Mouse (Mus musculus) myocyte (in vitro differentiated cells): ENCODE measurements around the gene Hcrtr1. TPM values are rescaled to one million over a fixed set of nuclear protein-coding genes. Genes with fewer than 3 reads are reported as not detected.

Experiments used
- H3K27me3 ChIP-seq: one replicate; pipeline ENCODE4 v1.6.1; 2011; ENCODE audit not compliant: control insufficient read depth, insufficient read depth, insufficient read length
- H3K36me3 ChIP-seq: one replicate; pipeline ENCODE4 v1.6.1; 2011; ENCODE audit not compliant: control insufficient read depth, insufficient read depth
- H3K4me2 ChIP-seq: one replicate; pipeline ENCODE4 v1.6.1; 2011; ENCODE audit warnings: low read depth, control low read depth
- H3K4me3 ChIP-seq: one replicate; pipeline ENCODE4 v1.5.1; 2011; ENCODE audit warnings: mild to moderate bottlenecking, control low read depth, moderate library complexity
- H3K79me2 ChIP-seq: one replicate; pipeline ENCODE4 v1.6.1; 2011; ENCODE audit not compliant: control insufficient read depth, insufficient read depth
- H3ac ChIP-seq: one replicate; pipeline ENCODE4 v1.6.1; 2011; ENCODE audit not compliant: control insufficient read depth, insufficient read length
- CEBPB ChIP-seq: IDR thresholded peaks from 2 replicates; pipeline ENCODE4 v1.6.1; 2011; ENCODE audit warnings: mild to moderate bottlenecking, moderate library complexity; ENCODE audit not compliant: poor library complexity, insufficient read depth, severe bottlenecking
- E2F4 ChIP-seq: IDR thresholded peaks from one replicate; pipeline ENCODE4 v1.6.1; 2011; ENCODE audit warnings: mild to moderate bottlenecking, control low read depth, moderate library complexity; ENCODE audit not compliant: insufficient read depth
- MAX ChIP-seq: IDR thresholded peaks from one replicate; pipeline ENCODE4 v1.6.1; 2011; ENCODE audit warnings: low read depth, mild to moderate bottlenecking, control low read depth
- MYOD1 ChIP-seq, 3 experiments: IDR thresholded peaks; one replicate each; pipeline ENCODE4 v1.6.1; 2011; ENCODE audit warnings: control low read depth in 2 of 3, low read depth in 2 of 3, mild to moderate bottlenecking in 2 of 3, moderate library complexity in 1 of 3; ENCODE audit not compliant: insufficient read length in 2 of 3, control insufficient read depth in 1 of 3
- MYOG ChIP-seq, 3 experiments: IDR thresholded peaks; one replicate each; pipeline ENCODE4 v1.6.1; 2011; ENCODE audit warnings: control low read depth in 2 of 3, low read depth in 2 of 3, mild to moderate bottlenecking in 2 of 3; ENCODE audit not compliant: insufficient read length in 2 of 3, control insufficient read depth in 1 of 3, insufficient read depth in 1 of 3
- POLR2A ChIP-seq: IDR thresholded peaks from one replicate; pipeline ENCODE4 v1.6.1; 2011; ENCODE audit warnings: low read depth, mild to moderate bottlenecking, control low read depth, moderate library complexity; ENCODE audit not compliant: insufficient read length
- POLR2AphosphoS2 ChIP-seq: IDR thresholded peaks from one replicate; pipeline ENCODE4 v1.6.1; 2011; ENCODE audit warnings: low read depth, control low read depth; ENCODE audit not compliant: insufficient read length
- REST ChIP-seq: IDR thresholded peaks from one replicate; pipeline ENCODE4 v1.6.1; 2011; ENCODE audit warnings: mild to moderate bottlenecking, control low read depth, moderate library complexity; ENCODE audit not compliant: insufficient read depth, insufficient read length
- SRF ChIP-seq: IDR thresholded peaks from one replicate; pipeline ENCODE4 v1.6.1; 2011; ENCODE audit warnings: low read depth; ENCODE audit not compliant: control insufficient read depth, insufficient read length
- TCF12 ChIP-seq: IDR thresholded peaks from one replicate; pipeline ENCODE4 v1.6.1; 2011; ENCODE audit warnings: mild to moderate bottlenecking, control low read depth; ENCODE audit not compliant: poor library complexity, insufficient read depth, severe bottlenecking
- TCF3 ChIP-seq: IDR thresholded peaks from one replicate; pipeline ENCODE4 v1.6.1; 2011; ENCODE audit warnings: low read depth, control low read depth; ENCODE audit not compliant: insufficient read length
- USF1 ChIP-seq: IDR thresholded peaks from one replicate; pipeline ENCODE4 v1.6.1; 2011; ENCODE audit warnings: low read depth, mild to moderate bottlenecking, control low read depth, moderate library complexity
- polyA plus RNA-seq: library from polyadenylated mRNA; unstranded; fragments of >200 nt; fragmentation: generic; extraction: Trizol; gene quantifications from one replicate; pipeline ENCODE4 v1.2.1, GENCODE M21; 2012; ENCODE audit warnings: missing spikeins

Hcrtr1 gene
- polyA plus RNA-seq, 1 experiment, result not detected

DNA sequence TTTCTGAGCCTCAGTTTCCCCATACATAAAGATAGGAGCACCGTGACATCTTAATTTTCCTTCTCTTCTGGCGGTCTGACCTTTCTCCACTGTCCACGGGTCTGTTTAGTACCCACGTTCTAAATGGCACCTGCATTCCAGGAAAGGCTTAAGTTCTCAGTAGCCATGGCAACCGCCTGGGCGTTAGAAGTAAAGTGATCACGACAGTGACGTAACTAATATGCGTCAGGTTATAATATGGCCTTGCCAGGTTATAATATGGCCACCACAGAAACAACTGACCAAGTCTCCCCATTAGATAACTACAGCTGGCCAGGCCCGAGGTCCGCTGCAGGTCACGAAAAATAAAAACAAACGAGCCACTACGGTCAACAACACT is 32.1 kb downstream of the Hcrtr1 start:
- TF ChIP-seq USF1 (no peak), TCF3 (no peak), POLR2AphosphoS2 (no peak), SRF (no peak), MYOG (IDR thresholded peaks at IDR 0.05; ENCODE audit: control insufficient read depth in 1 of 3, insufficient read depth in 1 of 3, insufficient read length in 2 of 3, low read depth in 2 of 3) (no peak), CEBPB (no peak), POLR2A (no peak), MYOD1 (IDR thresholded peaks at IDR 0.05; ENCODE audit: control insufficient read depth in 1 of 3, insufficient read length in 2 of 3, low read depth in 2 of 3) (no peak), MAX (no peak), E2F4 (no peak)
- H3K36me3 ChIP-seq, result no peaks in the 10 kb centered on the region
- no peaks in the 10 kb centered on the region for H3K27me3 ChIP-seq
- peak overlapping the region; percentile 66 for H3K4me2 ChIP-seq
- peak overlapping the region; percentile 79 for H3K4me3 ChIP-seq
- H3K79me2 ChIP-seq, result peaks cover 31% of the 10 kb centered on the region
- H3ac ChIP-seq, result peak overlapping the region; percentile 12

GRCm38 (mm10) chr4:130104584-130104983 is 34.6 kb downstream of the Hcrtr1 start:
- Histone ChIP-seq H3ac (no peak overlapping the region), H3K4me2 (no peak overlapping the region), H3K79me2 (peaks cover 19% of the 10 kb centered on the region), H3K27me3 (no peaks in the 10 kb centered on the region), H3K4me3 (no peak overlapping the region), H3K36me3 (no peaks in the 10 kb centered on the region)
- TF ChIP-seq MYOD1 (IDR thresholded peaks at IDR 0.05; ENCODE audit: control insufficient read depth in 1 of 3, insufficient read length in 2 of 3, low read depth in 2 of 3) (no peak), POLR2AphosphoS2 (no peak), MYOG (IDR thresholded peaks at IDR 0.05; ENCODE audit: control insufficient read depth in 1 of 3, insufficient read depth in 1 of 3, insufficient read length in 2 of 3, low read depth in 2 of 3) (no peak), SRF (no peak), TCF12 (no peak), TCF3 (no peak), POLR2A (no peak), E2F4 (no peak)

DNA sequence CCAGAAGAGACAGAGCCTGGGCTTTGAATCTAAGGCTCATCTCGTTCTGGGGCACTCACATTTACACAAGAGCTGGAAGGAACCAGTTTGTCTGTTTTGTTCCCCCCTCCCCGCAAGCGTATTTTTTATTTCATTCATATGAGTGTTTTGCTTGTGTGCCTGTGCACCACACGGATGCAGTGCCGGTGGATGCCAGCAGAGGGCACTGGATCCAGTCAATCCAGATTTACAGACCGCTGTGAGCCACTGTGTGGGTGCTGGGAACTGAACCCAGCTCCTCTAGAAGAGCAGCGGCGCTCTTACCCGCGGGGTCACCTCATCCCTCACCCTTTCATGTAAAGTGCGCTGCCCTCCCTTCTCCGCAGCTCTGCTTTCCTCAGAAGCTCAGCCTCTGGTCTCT is 35.5 kb downstream of the Hcrtr1 start:
- no peak overlapping the region for H3K4me2 ChIP-seq
- TF ChIP-seq POLR2A (no peak), REST (no peak), TCF3 (no peak), MAX (no peak), POLR2AphosphoS2 (no peak), MYOD1 (IDR thresholded peaks at IDR 0.05; ENCODE audit: control insufficient read depth in 1 of 3, insufficient read length in 2 of 3, low read depth in 2 of 3) (no peak), CEBPB (no peak), SRF (no peak), MYOG (IDR thresholded peaks at IDR 0.05; ENCODE audit: control insufficient read depth in 1 of 3, insufficient read depth in 1 of 3, insufficient read length in 2 of 3, low read depth in 2 of 3) (no peak), USF1 (no peak), E2F4 (no peak), TCF12 (no peak)
- no peak overlapping the region for H3ac ChIP-seq
- no peaks in the 10 kb centered on the region for H3K27me3 ChIP-seq
- no peaks in the 10 kb centered on the region for H3K36me3 ChIP-seq
- peaks cover 10% of the 10 kb centered on the region for H3K79me2 ChIP-seq
- no peak overlapping the region for H3K4me3 ChIP-seq

- no peaks in the 10 kb centered on the region for H3K27me3 ChIP-seq
- TF ChIP-seq REST, result no peak
- no peak for TF ChIP-seq MYOD1 (IDR thresholded peaks at IDR 0.05; ENCODE audit: control insufficient read depth in 1 of 3, insufficient read length in 2 of 3, low read depth in 2 of 3)
- H3K4me2 ChIP-seq, result no peak within 1 kb of the TSS
- H3K79me2 ChIP-seq, result no peaks in the 10 kb centered on the region
- H3ac ChIP-seq, result no peak within 1 kb of the TSS
- no peak within 1 kb of the TSS for H3K4me3 ChIP-seq
- H3K36me3 ChIP-seq, result no peaks in the 10 kb centered on the region
Observed at GRCm38 (mm10) chr4:130102111-130102651, 37.0 kb downstream of the Hcrtr1 start, which contains the start of gene Pef1. Gene Pef1 (plus strand): TSS chr4:130102558.

DNA sequence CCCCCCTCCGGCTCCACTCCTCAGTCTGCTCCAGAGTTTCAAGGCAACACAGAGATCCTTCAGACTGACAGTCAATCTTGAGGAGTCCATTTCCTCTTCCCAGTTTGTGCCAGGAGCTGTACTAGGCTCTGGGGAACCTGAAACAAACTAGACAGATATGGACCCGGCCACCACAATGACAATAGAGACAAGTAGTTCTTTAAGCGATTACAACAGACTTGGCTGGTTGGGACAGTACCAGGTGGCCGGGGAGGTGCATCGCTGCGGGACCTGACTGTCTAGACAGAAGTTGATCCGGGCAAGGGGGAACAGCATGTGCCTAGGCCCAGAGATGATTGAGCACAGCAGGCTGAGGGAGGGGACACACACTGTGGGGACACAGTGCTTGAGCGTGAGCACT is 38.0 kb downstream of the Hcrtr1 start:
- H3K36me3 ChIP-seq, result no peaks in the 10 kb centered on the region
- no peak overlapping the region for H3ac ChIP-seq
- TF ChIP-seq E2F4, result no peak
- TF ChIP-seq MYOG (IDR thresholded peaks at IDR 0.05; ENCODE audit: control insufficient read depth in 1 of 3, insufficient read depth in 1 of 3, insufficient read length in 2 of 3, low read depth in 2 of 3), result no peak
- TF ChIP-seq TCF3, result no peak
- TF ChIP-seq MYOD1 (IDR thresholded peaks at IDR 0.05; ENCODE audit: control insufficient read depth in 1 of 3, insufficient read length in 2 of 3, low read depth in 2 of 3), result no peak
- no peak for TF ChIP-seq CEBPB
- no peak for TF ChIP-seq SRF
- TF ChIP-seq REST, result no peak
- TF ChIP-seq USF1, result no peak
- TF ChIP-seq POLR2AphosphoS2, result no peak
- no peak for TF ChIP-seq TCF12
- no peak for TF ChIP-seq MAX
- TF ChIP-seq POLR2A, result no peak
- no peak overlapping the region for H3K4me2 ChIP-seq
- no peaks in the 10 kb centered on the region for H3K79me2 ChIP-seq
- no peak overlapping the region for H3K4me3 ChIP-seq
- H3K27me3 ChIP-seq, result no peaks in the 10 kb centered on the region
